Mouse (Mus musculus) B cell, adult 2 months (primary cell): ENCODE measurements around the gene Rab40c.

Experiments
- DNase-seq, 2 experiments: peaks; one replicate each; pipeline ENCODE4 v3.0.0; 2022

Gene Rab40c

GRCm38 (mm10) chr17:25840519-25840918 lies 79.0 kb downstream of the Rab40c start:
- DNase-seq: no peak

GRCm38 (mm10) chr17:25839455-25840235 lies 79.9 kb downstream of the Rab40c start:
- no peak for DNase-seq

DNA sequence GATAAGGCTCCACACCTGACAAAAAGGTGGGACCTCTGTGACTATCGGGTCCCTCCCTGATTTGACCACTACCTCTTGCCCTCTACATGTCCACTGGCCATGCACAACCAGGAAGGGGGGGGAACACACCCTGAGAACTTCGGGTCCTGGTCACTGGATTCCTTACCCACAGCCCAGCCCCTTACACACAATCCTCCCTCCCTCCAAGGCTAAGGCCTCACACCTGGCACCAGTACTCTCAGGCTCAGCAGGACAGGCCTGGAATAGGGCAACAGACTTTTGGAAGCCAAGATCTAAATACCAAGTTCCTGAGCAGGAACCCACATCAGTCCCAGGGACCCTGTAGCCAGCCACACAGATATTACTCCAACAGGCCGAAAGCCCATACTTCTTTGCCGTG lies 80.6 kb downstream of the Rab40c start:
- DNase-seq: no peak

- DNase-seq: no peak
Observed at GRCm38 (mm10) chr17:25837533-25837932, 82.0 kb downstream of the Rab40c start.

DNA sequence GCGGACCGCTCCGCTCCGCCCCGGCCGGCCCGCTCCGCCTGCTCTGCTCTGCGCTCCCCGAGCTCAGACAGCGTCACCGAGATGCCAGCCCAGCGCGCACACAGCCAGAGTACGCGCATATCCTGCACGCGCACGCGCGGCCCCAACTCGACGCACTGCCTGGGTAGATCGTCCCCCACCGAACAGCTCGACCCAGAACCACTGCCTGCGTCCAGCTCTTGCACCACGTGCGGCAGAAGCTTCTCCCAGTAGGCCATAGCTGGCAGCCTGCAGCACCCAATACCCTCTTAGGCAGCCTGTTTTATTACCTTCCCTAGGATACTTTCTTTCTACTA lies 82.5 kb downstream of the Rab40c start, which contains the start of gene Rhbdl1:
TSS of gene Rhbdl1 (minus strand) at position 220 of the 335 bp plus-strand sequence.
- DNase-seq: peak; percentile 38 to 42

- no peak for DNase-seq
Observed at GRCm38 (mm10) chr17:25836397-25837075, 83.0 kb downstream of the Rab40c start.

- no peak for DNase-seq
Observed at GRCm38 (mm10) chr17:25835816-25836215, 83.7 kb downstream of the Rab40c start.

- no peak for DNase-seq
Observed at GRCm38 (mm10) chr17:25835301-25835700, 84.2 kb downstream of the Rab40c start.

- no peak for DNase-seq
Observed at GRCm38 (mm10) chr17:25834595-25835222, 84.8 kb downstream of the Rab40c start.

DNA sequence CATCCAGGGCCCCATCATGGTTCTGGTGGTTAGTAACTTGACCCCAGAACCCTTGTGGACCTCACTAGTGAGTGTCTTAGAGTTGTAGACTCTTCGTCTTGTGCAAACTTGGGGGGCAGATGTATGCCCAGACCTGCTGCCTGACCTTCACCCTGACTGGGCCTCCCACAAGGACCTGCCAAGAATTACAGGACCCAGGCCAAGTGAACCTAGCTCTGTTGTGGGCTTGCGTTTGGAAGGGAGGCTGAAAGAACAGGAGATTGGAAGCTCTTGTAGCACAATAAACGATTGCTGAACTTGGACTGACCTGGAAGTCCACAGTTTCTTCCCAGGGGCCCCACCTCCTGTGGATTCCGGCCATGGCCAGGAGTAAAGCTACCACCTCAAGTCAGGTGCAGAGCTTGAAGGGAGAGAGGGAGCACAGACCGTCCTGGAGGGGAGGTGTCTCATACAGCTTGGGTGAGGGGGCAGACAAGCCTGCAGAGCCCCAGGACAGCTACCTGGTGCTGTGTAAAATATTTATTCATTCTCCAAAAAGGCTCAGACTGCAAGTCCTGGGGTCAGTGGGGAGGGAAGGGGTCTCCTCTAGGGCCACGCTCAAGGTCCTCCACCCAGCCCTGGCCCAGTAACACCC lies 85.4 kb downstream of the Rab40c start:
- no peak for DNase-seq

DNA sequence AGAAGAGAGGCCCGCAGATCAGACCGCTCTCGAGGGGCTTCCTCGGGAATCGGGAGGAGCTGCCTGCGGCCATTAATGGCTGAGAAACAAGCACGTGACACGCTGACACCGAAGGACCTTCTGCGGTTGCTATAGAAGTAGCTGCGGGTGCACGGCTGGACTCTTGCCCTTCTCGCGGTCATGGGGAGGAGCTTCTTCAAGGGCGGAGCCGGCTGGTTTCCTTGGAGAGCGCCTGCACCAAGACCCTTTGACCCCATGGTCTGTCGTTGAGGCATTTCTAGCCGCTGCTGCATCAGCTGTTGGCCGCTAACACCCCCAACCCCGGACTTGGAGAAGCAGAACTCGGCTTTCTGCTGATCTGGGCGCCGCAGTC lies 86.2 kb downstream of the Rab40c start, which contains the start of gene Stub1:
TSS of gene Stub1 (minus strand) at position 114 of the 373 bp plus-strand sequence.
- no peak for DNase-seq

DNA sequence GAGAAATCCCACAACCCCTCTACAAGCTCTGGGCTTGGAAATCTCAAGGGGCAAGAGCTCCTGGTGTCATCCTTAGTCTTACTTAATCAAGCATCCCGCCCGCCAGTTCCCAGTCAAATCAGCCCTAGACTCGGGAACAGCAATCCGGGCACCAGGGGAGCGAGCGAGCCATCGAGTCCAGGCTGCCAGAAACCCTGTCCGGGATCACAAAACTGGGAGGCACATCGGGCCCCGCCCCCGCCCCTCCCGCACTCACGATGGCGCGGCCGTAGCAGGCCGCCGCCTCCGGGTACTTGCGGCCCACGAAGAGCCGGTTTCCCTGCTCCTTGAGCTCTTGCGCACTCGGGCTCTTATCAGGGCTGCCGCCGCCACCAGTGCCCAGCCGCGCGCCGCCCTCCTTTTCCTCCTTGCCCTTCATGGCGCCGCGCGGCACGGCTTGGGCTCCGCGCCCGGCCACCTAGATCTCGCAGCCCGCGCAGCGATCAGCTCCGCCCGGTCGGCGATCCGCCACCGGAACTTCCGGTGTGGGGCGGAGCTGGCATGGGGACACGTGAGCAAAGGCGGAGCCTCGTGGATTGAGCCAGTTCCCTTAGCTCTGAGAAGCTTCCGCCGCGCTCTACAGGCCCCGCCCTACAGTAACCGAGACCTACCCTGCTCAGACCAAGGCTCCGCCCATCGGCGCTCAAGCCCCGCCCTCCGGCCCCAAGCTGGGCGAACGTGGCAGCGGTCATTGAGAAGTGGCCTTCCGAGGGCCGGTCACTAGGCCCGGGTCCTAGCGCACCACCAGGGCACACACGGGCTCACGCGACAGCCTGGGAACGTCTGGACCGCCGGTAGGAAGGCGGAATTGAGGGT lies 86.9 kb downstream of the Rab40c start:
- DNase-seq: peak; percentile 98
